Mouse (Mus musculus) brown adipose tissue, adult 24 weeks (tissue): Measurements from ENCODE around the gene Hcfc2. TPM values are rescaled to one million over a fixed set of nuclear protein-coding genes. Genes with fewer than 3 reads are reported as not detected.

Source experiments
- H3K27ac ChIP-seq: fragments of 200-500 bp; replicated peaks from 2 replicates; pipeline ENCODE4 v1.5.1; 2012; ENCODE audit warnings: low read depth, mild to moderate bottlenecking, low read length
- H3K4me1 ChIP-seq: fragments of 200-500 bp; 2 replicates; pipeline ENCODE4 v1.6.1; 2012; ENCODE audit warnings: low read length, mixed read lengths; ENCODE audit not compliant: control insufficient read depth, insufficient read depth, insufficient read length
- H3K4me3 ChIP-seq: fragments of 200-500 bp; 2 replicates; pipeline ENCODE4 v1.5.1; 2012; ENCODE audit warnings: low read depth, mild to moderate bottlenecking, low read length, moderate library complexity; ENCODE audit not compliant: insufficient read depth
- polyA plus RNA-seq: library from polyadenylated mRNA; stranded (reverse); fragments of >200 nt; gene quantifications from 2 replicates; pipeline ENCODE4 v1.2.4, GENCODE M21; 2012; ENCODE audit not compliant: missing spikeins, insufficient read depth, insufficient read length

The Hcfc2 gene
- polyA plus RNA-seq, 1 experiment: 14.1 TPM

DNA sequence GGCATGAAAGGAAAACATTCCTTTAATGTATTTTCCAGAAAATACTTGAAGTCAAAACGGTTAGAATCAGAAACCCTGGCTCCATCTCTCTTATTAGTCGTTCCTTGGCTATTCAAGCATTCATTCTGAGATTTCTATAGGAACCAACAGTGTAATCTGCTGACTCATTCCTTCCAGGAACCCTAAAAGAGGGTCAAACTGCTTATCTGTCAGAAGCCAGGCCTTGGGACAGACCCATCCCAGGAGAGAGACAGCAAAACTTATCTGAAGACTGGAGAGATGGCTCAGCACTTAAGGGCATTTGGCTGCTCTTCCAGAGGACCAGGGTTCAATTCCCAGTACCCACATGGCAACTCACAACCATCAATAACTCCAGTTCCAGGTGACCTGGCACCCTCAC, 81.1 kb downstream of the Hcfc2 start:
- Histone ChIP-seq H3K27ac (no peak overlapping the region), H3K4me3 (no peak overlapping the region), H3K4me1 (no peaks in the 10 kb centered on the region)

- Histone ChIP-seq H3K27ac (no peak overlapping the region), H3K4me1 (no peaks in the 10 kb centered on the region), H3K4me3 (no peak overlapping the region)
Observed at GRCm38 (mm10) chr10:82777886-82778285, 81.9 kb downstream of the Hcfc2 start.

- Histone ChIP-seq H3K4me1 (no peaks in the 10 kb centered on the region), H3K27ac (no peak overlapping the region), H3K4me3 (no peak overlapping the region)
Observed at GRCm38 (mm10) chr10:82778791-82779549, 83.0 kb downstream of the Hcfc2 start.

DNA sequence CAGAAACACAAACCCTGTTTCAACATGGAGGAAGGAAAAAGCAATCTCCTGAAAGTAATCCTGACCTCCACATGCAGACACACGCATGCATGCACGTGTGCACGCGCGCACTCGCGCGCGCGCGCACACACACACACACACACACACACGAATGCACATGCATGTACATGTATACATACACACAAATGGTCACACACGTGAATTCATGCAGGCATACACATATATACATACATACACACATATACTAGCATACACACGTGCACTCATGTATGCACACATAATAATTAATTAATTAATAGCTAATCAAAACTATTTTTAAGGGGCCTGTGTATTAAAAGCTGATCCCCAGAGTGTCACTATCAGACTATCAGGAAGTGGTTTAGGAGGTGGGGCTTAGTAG, 83.9 kb downstream of the Hcfc2 start:
- Histone ChIP-seq H3K27ac (no peak overlapping the region), H3K4me1 (no peaks in the 10 kb centered on the region), H3K4me3 (no peak overlapping the region)

GRCm38 (mm10) chr10:82780322-82780721, 84.4 kb downstream of the Hcfc2 start:
- Histone ChIP-seq H3K4me1 (no peaks in the 10 kb centered on the region), H3K27ac (no peak overlapping the region), H3K4me3 (no peak overlapping the region)

DNA sequence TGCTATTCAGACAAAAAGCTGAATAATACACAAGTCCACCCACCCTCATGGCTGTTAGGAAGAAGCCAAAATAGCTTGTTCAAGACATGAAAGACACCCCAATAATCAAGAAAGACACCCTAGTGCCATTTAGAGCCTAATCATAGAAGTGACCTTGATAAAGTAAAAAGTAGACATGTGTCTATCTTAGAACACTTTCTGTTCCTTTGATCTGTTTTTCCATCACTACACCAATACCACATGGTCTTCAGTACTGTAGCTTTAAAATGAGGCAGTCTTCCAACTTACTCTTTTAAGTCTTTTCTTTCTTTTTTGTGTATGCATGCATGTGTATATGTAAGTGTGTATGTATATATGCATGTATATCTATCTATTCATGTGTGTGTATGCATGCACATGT, 84.9 kb downstream of the Hcfc2 start:
- H3K4me1 ChIP-seq: no peaks in the 10 kb centered on the region
- no peak overlapping the region for H3K27ac ChIP-seq
- H3K4me3 ChIP-seq: no peak overlapping the region

DNA sequence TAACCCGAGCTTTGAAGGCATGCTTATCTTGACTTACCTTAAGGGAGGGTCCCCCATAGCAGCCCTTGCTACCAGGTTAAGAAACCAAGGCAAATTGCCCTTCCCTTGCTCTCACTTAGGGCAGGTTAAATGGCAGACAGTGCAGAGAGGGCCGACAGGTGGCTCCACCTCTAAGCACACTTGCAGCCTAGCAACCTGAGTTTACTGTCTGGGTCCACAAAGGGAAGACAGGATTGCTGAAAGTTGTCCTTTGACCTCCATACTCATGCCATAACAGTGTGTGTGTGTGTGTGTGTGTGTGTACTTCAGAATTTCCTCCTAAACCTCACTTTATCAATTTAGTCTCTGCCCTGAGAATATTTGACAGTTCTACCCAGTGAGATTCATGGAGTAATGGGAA, 86.5 kb downstream of the Hcfc2 start:
- Histone ChIP-seq H3K4me1 (no peaks in the 10 kb centered on the region), H3K27ac (no peak overlapping the region), H3K4me3 (no peak overlapping the region)

DNA sequence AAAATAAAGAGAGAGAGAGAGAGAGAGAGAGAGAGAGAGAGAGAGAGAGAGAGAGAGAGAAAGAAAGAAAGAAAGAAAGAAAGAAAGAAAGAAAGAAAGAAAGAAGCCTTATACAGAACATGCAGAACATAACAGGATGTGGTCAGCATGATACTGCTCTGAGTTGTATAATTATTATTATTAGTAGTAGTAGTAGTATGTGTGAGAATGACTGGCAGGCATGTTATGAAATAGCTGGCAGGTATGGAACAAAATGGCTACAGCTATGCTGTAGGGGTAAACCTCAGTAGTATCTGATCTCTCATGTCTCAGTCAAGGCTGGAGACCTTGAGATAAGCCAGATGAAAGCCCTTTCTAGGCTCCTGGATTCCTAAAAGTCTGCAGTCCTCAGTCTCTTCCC, 93.2 kb downstream of the Hcfc2 start:
- Histone ChIP-seq H3K27ac (no peak overlapping the region), H3K4me1 (no peaks in the 10 kb centered on the region), H3K4me3 (no peak overlapping the region)

DNA sequence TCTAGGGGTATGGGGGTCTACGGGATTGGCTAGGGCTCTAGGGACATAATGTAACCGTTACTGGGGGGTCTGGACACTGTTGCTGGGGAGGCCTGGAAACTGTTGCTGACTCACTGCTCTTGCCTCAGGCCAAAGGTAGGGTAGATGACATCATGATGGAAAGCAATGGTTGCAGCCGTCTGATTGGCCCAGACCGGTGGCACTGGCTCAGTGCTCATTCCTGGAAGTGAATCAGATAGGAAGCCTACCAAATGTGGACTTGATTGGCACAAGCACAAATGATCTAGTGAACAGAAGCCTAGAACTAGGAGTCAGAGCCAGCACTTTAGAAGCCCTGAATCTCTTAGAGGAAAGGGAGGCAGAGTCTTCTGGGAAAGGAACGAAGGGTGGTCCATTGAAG, 94.5 kb downstream of the Hcfc2 start:
- Histone ChIP-seq H3K27ac (no peak overlapping the region), H3K4me1 (no peaks in the 10 kb centered on the region), H3K4me3 (no peak overlapping the region)

- Histone ChIP-seq H3K27ac (no peak overlapping the region), H3K4me1 (no peaks in the 10 kb centered on the region), H3K4me3 (no peak overlapping the region)
Observed at GRCm38 (mm10) chr10:82791713-82792112, 95.8 kb downstream of the Hcfc2 start.

Other genes with a start within 250 kb of the Hcfc2 start
- gene Gm1553, start 203.5 kb upstream of the Hcfc2 start, polyA plus RNA-seq: not detected in 2 replicates
- 73.8 and 90.9 TPM in 2 replicates for gene 1190007I07Rik, start 72.9 kb upstream of the Hcfc2 start, polyA plus RNA-seq
- gene Tdg, start 66.3 kb upstream of the Hcfc2 start, polyA plus RNA-seq: 7.6 and 10.6 TPM in 2 replicates
- gene Glt8d2, start 5.5 kb upstream of the Hcfc2 start, polyA plus RNA-seq: 1.9 and 3.8 TPM in 2 replicates
- 9.2 and 10.9 TPM in 2 replicates for gene Nfyb, start 68.0 kb downstream of the Hcfc2 start, polyA plus RNA-seq
- gene Txnrd1, start 137.8 kb downstream of the Hcfc2 start, polyA plus RNA-seq: 44.0 and 50.3 TPM in 2 replicates
- gene Eid3, start 170.5 kb downstream of the Hcfc2 start, polyA plus RNA-seq: not detected in 2 replicates